Mouse (Mus musculus) liver, adult 2 months (tissue): Measurements from ENCODE around the gene B4galt4. TPM values are rescaled to one million over a fixed set of nuclear protein-coding genes. Genes with fewer than 3 reads are reported as not detected.
"Not testable (repeated sequence)": the region's sequence is repeated elsewhere in the genome, so short reads cannot be mapped to it uniquely, and the experiment has no call there.

Experiments used
- DNase-seq: peaks from one replicate; pipeline ENCODE4 v3.0.0-alpha.2; 2011; ENCODE audit warnings: low read depth, low spot score; ENCODE audit errors: extremely low read depth
- H3K27ac ChIP-seq: fragments of 200-500 bp; replicated peaks from 2 replicates; pipeline ENCODE4 v1.5.1; 2012; ENCODE audit warnings: low read depth, mild to moderate bottlenecking, control low read depth, inconsistent platforms, low read length; ENCODE audit not compliant: insufficient read depth
- H3K27me3 ChIP-seq: fragments of 200-500 bp; 2 replicates; pipeline ENCODE4 v1.6.1; 2012; ENCODE audit warnings: mild to moderate bottlenecking, moderate library complexity, low read length, inconsistent platforms; ENCODE audit not compliant: control insufficient read depth, insufficient read depth
- H3K36me3 ChIP-seq: fragments of 200-500 bp; 2 replicates; pipeline ENCODE4 v1.6.1; 2012; ENCODE audit warnings: low read length, inconsistent platforms; ENCODE audit not compliant: control insufficient read depth, insufficient read depth
- H3K4me1 ChIP-seq: fragments of 200-500 bp; 2 replicates; pipeline ENCODE4 v1.6.1; 2011; ENCODE audit warnings: low read length; ENCODE audit not compliant: control insufficient read depth, insufficient read depth
- H3K4me3 ChIP-seq: fragments of 200-500 bp; 2 replicates; pipeline ENCODE4 v1.5.1; 2011; ENCODE audit warnings: low read depth, mild to moderate bottlenecking, control low read depth, low read length, moderate library complexity; ENCODE audit not compliant: insufficient read depth
- H3K79me2 ChIP-seq: fragments of 200-500 bp; 2 replicates; pipeline ENCODE4 v1.6.1; 2012; ENCODE audit warnings: inconsistent platforms, mild to moderate bottlenecking, low read length, moderate library complexity; ENCODE audit not compliant: control insufficient read depth, insufficient read depth
- H3K9ac ChIP-seq: fragments of 200-500 bp; 2 replicates; pipeline ENCODE4 v1.6.1; 2012; ENCODE audit warnings: low read depth, mild to moderate bottlenecking, control low read depth, inconsistent platforms, low read length
- CTCF ChIP-seq: fragments of 200-500 bp; IDR thresholded peaks from 2 replicates; pipeline ENCODE4 v1.5.1; 2011; ENCODE audit warnings: low read depth, low read length, control low read depth
- POLR2A ChIP-seq: fragments of 200-500 bp; IDR thresholded peaks from 2 replicates; pipeline ENCODE4 v1.6.1; 2011; ENCODE audit warnings: low read length, control low read depth; ENCODE audit not compliant: insufficient read depth; ENCODE audit errors: extremely low read depth
- WGBS: fragments of 180-500 bp; shearing (Covaris S2); methylation state at CpG from one replicate; pipeline ENCODE4 v1.1.7; 2018; 5-methylcytosine and 5-hydroxymethylcytosine counted together
- polyA plus RNA-seq: library from polyadenylated mRNA; depleted of rRNA; stranded (reverse); fragments of >200 nt; gene quantifications from 2 replicates; pipeline ENCODE4 v1.2.3, GENCODE M21; 2012
- total RNA-seq: library from RNA; depleted of rRNA; stranded (reverse); fragments of >200 nt; gene quantifications from 2 replicates; pipeline ENCODE4 v1.2.3, GENCODE M21; 2014

Gene B4galt4
- total and polyA plus RNA-seq, 2 experiments, result 0.54 to 1.6 TPM

DNA sequence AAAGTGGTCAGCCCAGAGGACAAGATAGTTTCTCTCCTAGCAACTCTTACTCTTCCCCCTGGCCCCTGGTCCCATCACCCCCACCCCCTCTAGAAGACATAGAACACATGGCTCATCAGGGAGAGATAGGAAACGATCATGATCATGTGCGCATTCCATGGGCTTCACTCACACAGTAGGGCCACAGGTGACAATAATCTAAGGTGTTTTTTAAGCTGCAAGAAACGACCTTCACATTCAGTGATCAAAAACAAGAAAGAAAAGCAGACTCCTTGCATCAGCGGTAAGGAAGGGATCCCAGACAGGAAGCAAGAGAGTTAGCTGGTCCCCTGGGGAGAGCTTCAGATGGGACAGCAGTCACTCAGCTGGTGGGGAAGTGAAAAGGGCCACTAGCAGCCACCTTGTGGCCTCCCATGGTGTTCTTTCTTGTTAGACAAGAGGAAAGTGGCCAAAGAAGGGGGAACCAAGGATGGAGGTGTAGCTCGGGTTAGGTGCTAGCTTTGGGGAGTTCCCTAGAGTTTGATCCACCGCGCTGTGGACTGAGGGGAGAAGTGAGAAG is 33.0 kb upstream of the B4galt4 start:
- H3K9ac ChIP-seq, result no peak overlapping the region
- H3K79me2 ChIP-seq, result no peaks in the 10 kb centered on the region; the same call in 1 of the 2 replicates
- DNase-seq, result no peak
- TF ChIP-seq CTCF (no peak), POLR2A (no peak)
- no peak overlapping the region for H3K4me3 ChIP-seq
- no peaks in the 10 kb centered on the region for H3K36me3 ChIP-seq
- H3K27ac ChIP-seq, result no peak overlapping the region
- no peaks in the 10 kb centered on the region for H3K27me3 ChIP-seq
- H3K4me1 ChIP-seq, result peaks cover 3% of the 10 kb centered on the region; the same call in 1 of the 2 replicates
- WGBS, result 63% methylated on average over 7 of the region's 7 CpGs

DNA sequence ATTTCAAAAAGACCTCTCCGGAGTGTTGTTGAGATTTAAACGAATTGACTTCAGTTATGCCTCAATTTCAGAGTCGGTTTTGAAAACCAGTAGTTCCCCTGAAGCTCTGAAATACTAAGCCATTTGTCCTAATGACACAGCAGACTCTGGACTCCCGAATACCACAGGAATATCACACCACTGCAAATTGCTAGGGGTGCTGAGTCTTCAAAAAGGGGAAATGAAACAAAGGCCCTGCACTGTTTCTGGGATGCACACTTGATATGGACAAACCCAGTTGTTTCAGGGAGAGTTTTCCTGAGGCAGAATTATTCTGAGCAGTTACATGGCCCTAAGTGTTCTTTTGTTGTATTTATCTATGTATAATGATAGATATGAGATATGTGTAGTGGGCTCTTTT is 30.8 kb upstream of the B4galt4 start:
- no peaks in the 10 kb centered on the region for H3K36me3 ChIP-seq
- no peak for TF ChIP-seq CTCF
- TF ChIP-seq POLR2A, result no peak
- no peak overlapping the region for H3K27ac ChIP-seq
- no peaks in the 10 kb centered on the region for H3K27me3 ChIP-seq
- no peaks in the 10 kb centered on the region; the same call in 1 of the 2 replicates for H3K79me2 ChIP-seq
- DNase-seq, result peak; percentile 19
- peaks cover 3% of the 10 kb centered on the region; the same call in 1 of the 2 replicates for H3K4me1 ChIP-seq
- H3K4me3 ChIP-seq, result no peak overlapping the region
- no peak overlapping the region for H3K9ac ChIP-seq
- 51% methylated on average over 4 of the region's 4 CpGs for WGBS

DNA sequence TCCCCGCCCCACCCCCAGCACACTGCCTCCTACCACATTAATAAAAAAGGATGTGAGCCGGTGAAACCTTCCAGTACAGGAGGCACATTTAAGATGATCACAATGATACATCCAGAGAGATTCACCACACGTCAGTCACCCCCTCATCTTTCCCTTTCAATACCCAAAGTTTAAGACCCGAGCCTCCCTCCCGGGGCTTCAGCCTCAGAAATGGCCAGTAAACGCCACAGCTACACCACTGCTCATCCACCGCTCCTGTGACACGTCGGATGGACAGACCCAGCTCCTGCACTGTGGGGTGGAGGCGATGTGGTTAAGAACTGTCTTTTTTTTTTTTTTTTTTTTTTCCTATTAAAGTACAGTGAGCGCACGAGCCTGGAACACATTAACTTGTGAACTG is 30.0 kb upstream of the B4galt4 start:
- H3K79me2 ChIP-seq, result no peaks in the 10 kb centered on the region; the same call in 1 of the 2 replicates
- no peaks in the 10 kb centered on the region for H3K36me3 ChIP-seq
- H3K9ac ChIP-seq, result peak overlapping the region; percentile 88; the same call in 1 of the 2 replicates
- no peaks in the 10 kb centered on the region for H3K27me3 ChIP-seq
- TF ChIP-seq POLR2A (no peak), CTCF (no peak)
- WGBS, result 9% methylated on average over 12 of the region's 12 CpGs
- H3K27ac ChIP-seq, result peak overlapping the region; percentile 83
- DNase-seq, result no peak
- peak overlapping the region; percentile 82 for H3K4me3 ChIP-seq
- peaks cover 3% of the 10 kb centered on the region; the same call in 1 of the 2 replicates for H3K4me1 ChIP-seq

DNA sequence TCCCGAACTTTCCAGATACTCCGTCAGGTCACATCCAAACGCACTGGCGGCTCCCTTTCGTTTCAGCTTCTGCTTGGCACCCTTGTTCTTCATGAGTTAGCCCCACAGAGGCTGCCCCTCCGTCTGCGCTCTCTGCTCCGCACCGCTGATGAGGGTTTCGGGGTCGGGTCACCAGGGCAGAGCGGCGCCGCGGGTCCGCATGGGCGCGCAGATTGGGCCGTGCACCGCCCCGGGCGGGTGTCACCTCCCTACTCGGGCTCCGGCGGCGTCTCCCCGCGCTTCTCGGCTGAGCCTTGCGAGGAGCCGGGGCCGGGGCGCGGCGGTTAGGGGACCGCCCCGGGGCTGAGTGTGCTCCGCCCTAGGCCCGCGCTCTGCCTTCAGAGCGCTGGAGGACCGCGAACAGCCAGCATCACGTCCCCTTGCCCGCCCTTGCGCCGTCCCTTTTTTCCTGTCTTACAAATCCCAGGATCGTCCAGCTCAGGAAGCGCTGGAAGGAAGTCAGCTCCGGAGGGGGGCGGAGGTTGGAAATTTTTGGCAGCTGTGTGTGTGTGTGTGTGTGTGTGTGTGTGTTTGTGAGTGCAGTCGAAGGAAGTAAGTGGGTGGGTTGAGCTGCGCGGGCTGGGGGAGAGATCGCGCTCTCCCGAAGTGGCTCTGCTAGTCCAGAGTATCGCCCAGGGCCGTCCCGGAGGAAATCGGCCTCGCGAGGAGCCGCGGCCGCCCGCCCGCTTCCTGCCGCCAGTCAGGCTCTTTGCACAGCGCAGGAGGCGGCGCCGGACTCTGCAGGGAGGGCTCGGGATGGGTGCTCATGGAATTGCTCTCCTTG is 29.3 kb upstream of the B4galt4 start, which contains the start of gene Arhgap31:
TSS of gene Arhgap31 (minus strand) at position 694 of the 823 bp plus-strand sequence.
- Histone ChIP-seq H3K4me1 (peaks cover 3% of the 10 kb centered on the region; the same call in 1 of the 2 replicates), H3K4me3 (peak within 1 kb of the TSS; percentile 82), H3K79me2 (no peaks in the 10 kb centered on the region; the same call in 1 of the 2 replicates), H3K36me3 (no peaks in the 10 kb centered on the region), H3K27me3 (no peaks in the 10 kb centered on the region), H3K27ac (peak within 1 kb of the TSS; percentile 83), H3K9ac (peak within 1 kb of the TSS; percentile 88)
- peak; percentile 33 for DNase-seq
- TF ChIP-seq POLR2A, result no peak
- no peak for TF ChIP-seq CTCF
- under 1% methylated on average over 74 of the region's 74 CpGs for WGBS

DNA sequence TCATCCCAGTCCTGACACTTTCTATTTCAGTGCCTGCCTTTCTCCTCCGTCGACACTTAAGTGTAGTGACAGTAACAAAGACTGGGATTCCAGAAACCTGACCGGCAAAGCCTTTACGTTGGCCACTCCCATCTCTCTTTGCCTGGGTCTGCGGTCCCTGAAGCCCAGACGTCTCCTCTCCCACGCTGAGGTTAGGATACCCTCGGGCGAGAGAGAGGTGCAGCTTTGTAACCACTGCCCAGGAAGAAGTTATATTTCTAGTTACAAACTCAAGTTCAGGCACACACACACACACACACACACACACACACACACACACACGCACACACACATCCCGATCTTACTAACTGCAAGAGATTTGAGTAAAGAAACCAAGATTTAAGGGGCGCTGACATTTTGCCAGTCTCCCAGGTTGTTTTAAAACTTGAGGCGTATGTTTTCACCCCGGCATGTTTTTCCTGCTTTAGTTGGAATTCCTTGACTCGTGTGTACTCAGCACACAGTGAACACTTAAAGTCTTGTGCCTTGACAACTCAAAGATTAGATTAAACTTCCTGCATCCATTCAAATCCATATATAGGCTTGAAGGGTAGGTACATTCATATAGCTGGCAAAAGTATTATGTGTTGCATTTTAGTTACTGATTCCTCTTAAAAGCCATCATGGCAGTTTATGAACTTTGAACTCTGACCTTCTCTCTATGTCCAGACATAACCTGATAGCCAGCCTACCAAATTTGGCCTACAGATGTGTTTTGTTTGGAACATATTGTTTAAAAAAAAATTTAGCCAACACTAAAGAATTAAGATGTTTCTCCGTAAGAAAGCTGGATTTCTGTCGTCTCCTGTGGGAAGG is 28.4 kb upstream of the B4galt4 start:
- Histone ChIP-seq H3K27ac (peak overlapping the region; percentile 83), H3K4me1 (0 out of 2 replicates have a peak, but pooled peaks cover 3% of the 10 kb centered on the region), H3K27me3 (no peaks in the 10 kb centered on the region), H3K36me3 (no peaks in the 10 kb centered on the region), H3K9ac (peak overlapping the region; percentile 88), H3K79me2 (no peaks in the 10 kb centered on the region), H3K4me3 (peak overlapping the region; percentile 82)
- TF ChIP-seq POLR2A (no peak), CTCF (no peak)
- peak; percentile 20 for DNase-seq
- WGBS, result 25% methylated on average over 17 of the region's 17 CpGs

DNA sequence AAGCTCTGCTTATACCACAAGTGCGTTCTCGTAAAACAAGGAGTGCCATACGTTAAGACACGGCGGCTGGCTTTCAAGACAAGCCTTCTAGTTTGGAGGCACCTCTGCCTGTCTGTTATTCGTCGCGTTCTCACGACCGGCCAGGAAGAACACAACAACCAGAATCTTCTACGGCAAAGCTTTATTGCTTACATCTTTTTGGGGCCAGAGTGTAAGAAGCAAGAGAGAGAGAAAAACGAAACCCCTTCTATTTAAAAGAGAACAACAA is 27.9 kb upstream of the B4galt4 start:
- Histone ChIP-seq H3K4me3 (peak overlapping the region; percentile 1; the same call in 1 of the 2 replicates), H3K27ac (peak overlapping the region; percentile 61), H3K9ac (peak overlapping the region; percentile 31; the same call in 1 of the 2 replicates)
- H3K79me2 ChIP-seq, H3K36me3 ChIP-seq, H3K4me1 ChIP-seq, DNase-seq, H3K27me3 ChIP-seq: not testable (repeated sequence)
- 53% methylated on average over 11 of the region's 12 CpGs for WGBS
